Mouse (Mus musculus): ENCODE results near the gene Med25. TPM values are rescaled to one million over a fixed set of nuclear protein-coding genes. Genes with fewer than 3 reads are reported as not detected.
A peak's percentile ranks its signal among the peaks of the same experiment; 100 is the strongest.

Med25 gene
- polyA plus RNA-seq, 1 experiment from 2014 or later, result 61.0 TPM

- no peak overlapping the region for H3K4me3 ChIP-seq
- no peak overlapping the region for H3K27ac ChIP-seq
- ATAC-seq, result no peak
- H3K9me3 ChIP-seq (replicated peaks), result no peaks in the 10 kb centered on the region
- no peaks in the 10 kb centered on the region for H3K4me1 ChIP-seq
- 77% methylated on average over 15 of the region's 15 CpGs for WGBS (ENCODE audit: insufficient replicate concordance)
- peaks cover 100% of the 10 kb centered on the region for H3K36me3 ChIP-seq
- no peak overlapping the region for H3K4me2 ChIP-seq
- no peak overlapping the region for H3K9ac ChIP-seq
- H3K27me3 ChIP-seq (replicated peaks), result no peaks in the 10 kb centered on the region
Observed at GRCm38 (mm10) chr7:44908706-44909476, 16.4 kb upstream of the Med25 start.

- Histone ChIP-seq H3K4me3 (no peak overlapping the region), H3K4me2 (no peak overlapping the region), H3K9me3 (replicated peaks) (no peaks in the 10 kb centered on the region), H3K36me3 (peaks cover 100% of the 10 kb centered on the region), H3K27ac (no peak overlapping the region), H3K27me3 (replicated peaks) (no peaks in the 10 kb centered on the region), H3K4me1 (peaks cover 21% of the 10 kb centered on the region), H3K9ac (no peak overlapping the region)
- ATAC-seq, result no peak
- 91% methylated on average over 20 of the region's 20 CpGs for WGBS (ENCODE audit: insufficient replicate concordance)
Observed at GRCm38 (mm10) chr7:44905430-44905829, 12.9 kb upstream of the Med25 start.

GRCm38 (mm10) chr7:44901230-44901722, 8.8 kb upstream of the Med25 start:
- Histone ChIP-seq H3K36me3 (peaks cover 79% of the 10 kb centered on the region), H3K4me2 (peak overlapping the region; percentile 62), H3K4me3 (peak overlapping the region; percentile 33), H3K27ac (peak overlapping the region; percentile 49), H3K9me3 (replicated peaks) (no peaks in the 10 kb centered on the region), H3K27me3 (replicated peaks) (no peaks in the 10 kb centered on the region), H3K4me1 (peaks cover 62% of the 10 kb centered on the region), H3K9ac (no peak overlapping the region)
- ATAC-seq, result peak; percentile 46; the same call in 1 of the 2 replicates
- WGBS (ENCODE audit: insufficient replicate concordance), result 19% methylated on average over 21 of the region's 21 CpGs

GRCm38 (mm10) chr7:44900632-44901031, 8.1 kb upstream of the Med25 start:
- Histone ChIP-seq H3K9ac (no peak overlapping the region), H3K9me3 (replicated peaks) (no peaks in the 10 kb centered on the region), H3K4me3 (no peak overlapping the region), H3K27me3 (replicated peaks) (no peaks in the 10 kb centered on the region), H3K36me3 (peaks cover 72% of the 10 kb centered on the region), H3K27ac (0 out of 2 replicates have a peak overlapping the region, but pooled peaks have one; percentile 4), H3K4me2 (no peak overlapping the region), H3K4me1 (peaks cover 68% of the 10 kb centered on the region)
- WGBS (ENCODE audit: insufficient replicate concordance), result 86% methylated on average over 11 of the region's 11 CpGs
- ATAC-seq, result no peak

GRCm38 (mm10) chr7:44898607-44899006, 6.1 kb upstream of the Med25 start:
- ATAC-seq, result peak; percentile 48
- H3K4me1 ChIP-seq, result peaks cover 75% of the 10 kb centered on the region

GRCm38 (mm10) chr7:44896499-44896898, 4.0 kb upstream of the Med25 start:
- Histone ChIP-seq H3K27ac (peak overlapping the region; percentile 58), H3K36me3 (peaks cover 31% of the 10 kb centered on the region), H3K4me1 (peaks cover 74% of the 10 kb centered on the region), H3K27me3 (replicated peaks) (no peaks in the 10 kb centered on the region), H3K4me3 (peak overlapping the region; percentile 60), H3K9ac (peak overlapping the region; percentile 64), H3K9me3 (replicated peaks) (no peaks in the 10 kb centered on the region), H3K4me2 (peak overlapping the region; percentile 80)
- WGBS (ENCODE audit: insufficient replicate concordance), result 50% methylated on average over 10 of the region's 10 CpGs
- no peak for ATAC-seq

More at GRCm38 (mm10) chr7:44898607-44899006, 6.1 kb upstream of the Med25 start:
- H3K27ac ChIP-seq, result peak overlapping the region; percentile 59
- no peaks in the 10 kb centered on the region for H3K27me3 ChIP-seq (replicated peaks)
- H3K4me2 ChIP-seq, result peak overlapping the region; percentile 48
- peak overlapping the region; percentile 10; the same call in 1 of the 2 replicates for H3K9ac ChIP-seq
- no peaks in the 10 kb centered on the region for H3K9me3 ChIP-seq (replicated peaks)
- H3K36me3 ChIP-seq, result peaks cover 52% of the 10 kb centered on the region
- H3K4me3 ChIP-seq, result no peak overlapping the region; the same call in 1 of the 2 replicates
- WGBS (ENCODE audit: insufficient replicate concordance), result 34% methylated on average over 19 of the region's 19 CpGs

- peak within 1 kb of the TSS; percentile 64 for H3K9ac ChIP-seq
- peaks cover 25% of the 10 kb centered on the region for H3K36me3 ChIP-seq
- no peaks in the 10 kb centered on the region for H3K9me3 ChIP-seq (replicated peaks)
- peak within 1 kb of the TSS; percentile 80 for H3K4me2 ChIP-seq
- H3K27ac ChIP-seq, result peak within 1 kb of the TSS; percentile 58
- no peaks in the 10 kb centered on the region for H3K27me3 ChIP-seq (replicated peaks)
- peak; percentile 34; the same call in 1 of the 2 replicates for ATAC-seq
- peaks cover 74% of the 10 kb centered on the region for H3K4me1 ChIP-seq
- WGBS (ENCODE audit: insufficient replicate concordance), result 3% methylated on average over 34 of the region's 34 CpGs
- H3K4me3 ChIP-seq, result peak within 1 kb of the TSS; percentile 60
Observed at GRCm38 (mm10) chr7:44895593-44896434, 3.3 kb upstream of the Med25 start, which contains the start of gene Fuz. Fuz (plus strand) TSS chr7:44896079.

- Histone ChIP-seq H3K4me1 (peaks cover 74% of the 10 kb centered on the region), H3K4me3 (peak overlapping the region; percentile 60), H3K27ac (peak overlapping the region; percentile 58; the same call in 1 of the 2 replicates), H3K27me3 (replicated peaks) (no peaks in the 10 kb centered on the region), H3K4me2 (peak overlapping the region; percentile 80), H3K9ac (no peak overlapping the region), H3K9me3 (replicated peaks) (no peaks in the 10 kb centered on the region), H3K36me3 (peaks cover 25% of the 10 kb centered on the region)
- ATAC-seq, result no peak
- WGBS (ENCODE audit: insufficient replicate concordance), result 74% methylated on average over 7 of the region's 7 CpGs
Observed at GRCm38 (mm10) chr7:44895206-44895592, 2.7 kb upstream of the Med25 start.

- Histone ChIP-seq H3K9ac (no peak overlapping the region), H3K27ac (no peak overlapping the region), H3K36me3 (peaks cover 21% of the 10 kb centered on the region), H3K4me2 (no peak overlapping the region), H3K4me3 (no peak overlapping the region), H3K27me3 (replicated peaks) (no peaks in the 10 kb centered on the region), H3K9me3 (replicated peaks) (no peaks in the 10 kb centered on the region), H3K4me1 (peaks cover 72% of the 10 kb centered on the region)
- 75% methylated on average over 3 of the region's 3 CpGs for WGBS (ENCODE audit: insufficient replicate concordance)
- no peak for ATAC-seq
Observed at GRCm38 (mm10) chr7:44894175-44894574, 1.7 kb upstream of the Med25 start.

GRCm38 (mm10) chr7:44893197-44893596, 685 bp upstream of the Med25 start:
- ATAC-seq, result no peak
- peak overlapping the region; percentile 5; the same call in 1 of the 2 replicates for H3K9ac ChIP-seq
- H3K27me3 ChIP-seq (replicated peaks), result no peaks in the 10 kb centered on the region
- H3K4me2 ChIP-seq, result peak overlapping the region; percentile 82
- peaks cover 23% of the 10 kb centered on the region for H3K36me3 ChIP-seq
- H3K27ac ChIP-seq, result peak overlapping the region; percentile 62
- 38% methylated on average over 8 of the region's 8 CpGs for WGBS (ENCODE audit: insufficient replicate concordance)
- H3K4me3 ChIP-seq, result peak overlapping the region; percentile 79
- H3K4me1 ChIP-seq, result peaks cover 72% of the 10 kb centered on the region
- H3K9me3 ChIP-seq (replicated peaks), result no peaks in the 10 kb centered on the region

GRCm38 (mm10) chr7:44891611-44892010, 901 bp downstream of the Med25 start:
- WGBS (ENCODE audit: insufficient replicate concordance), result 12% methylated on average over 6 of the region's 6 CpGs
- H3K9me3 ChIP-seq (replicated peaks), result no peaks in the 10 kb centered on the region
- peaks cover 37% of the 10 kb centered on the region for H3K36me3 ChIP-seq
- peaks cover 69% of the 10 kb centered on the region for H3K4me1 ChIP-seq
- peak overlapping the region; percentile 82 for H3K4me2 ChIP-seq
- H3K9ac ChIP-seq, result peak overlapping the region; percentile 88
- 0 out of 2 replicates have a peak, but pooled peaks have one; percentile 25 for ATAC-seq
- H3K27ac ChIP-seq, result peak overlapping the region; percentile 92
- H3K4me3 ChIP-seq, result peak overlapping the region; percentile 79
- no peaks in the 10 kb centered on the region for H3K27me3 ChIP-seq (replicated peaks)
